Mouse (Mus musculus) kidney, postnatal 0 days (tissue): ENCODE measurements around the gene Klhl22. TPM values are rescaled to one million over a fixed set of nuclear protein-coding genes. Genes with fewer than 3 reads are reported as not detected.

ENCODE experiments used
- ATAC-seq: fragments of 200-750 bp; cut with Nextera tagmentation; replicated peaks from 2 replicates; pipeline ENCODE4 v1.8.0; 2017; ENCODE audit warnings: low read depth, moderate number of reproducible peaks, moderate TSS enrichment, moderate library complexity; ENCODE audit not compliant: low FRiP score
- DNase-seq: peaks from one replicate; pipeline ENCODE4 v3.0.0-alpha.2; 2016; ENCODE audit warnings: low spot score
- H3K27ac ChIP-seq: fragments of 300-500 bp; sonication (generic); 2 replicates; pipeline ENCODE4 v1.5.1; 2014; ENCODE audit warnings: mild to moderate bottlenecking
- H3K27me3 ChIP-seq: fragments of 300-500 bp; sonication (generic); 2 replicates; pipeline ENCODE4 v1.6.1; 2014; ENCODE audit warnings: low read length, mixed read lengths; ENCODE audit not compliant: insufficient read depth
- H3K36me3 ChIP-seq: fragments of 300-500 bp; sonication (generic); 2 replicates; pipeline ENCODE4 v1.6.1; 2014; ENCODE audit warnings: low read length, mixed read lengths; ENCODE audit not compliant: insufficient read depth
- H3K4me1 ChIP-seq: fragments of 300-500 bp; sonication (generic); replicated peaks from 2 replicates; pipeline ENCODE4 v1.6.1; 2014; ENCODE audit warnings: antibody characterized with exemption, low read length, mixed read lengths; ENCODE audit not compliant: insufficient read depth
- H3K4me2 ChIP-seq: fragments of 300-500 bp; sonication (generic); 2 replicates; pipeline ENCODE4 v1.6.1; 2014; ENCODE audit warnings: mild to moderate bottlenecking, low read length, moderate library complexity, mixed read lengths
- H3K4me3 ChIP-seq: fragments of 300-500 bp; sonication (generic); replicated peaks from 2 replicates; pipeline ENCODE4 v1.5.1; 2014; ENCODE audit warnings: low read depth, low read length
- H3K9ac ChIP-seq: fragments of 300-500 bp; sonication (generic); 2 replicates; pipeline ENCODE4 v1.6.1; 2014; ENCODE audit warnings: low read depth, low read length
- H3K9me3 ChIP-seq: fragments of 300-500 bp; sonication (generic); replicated peaks from 2 replicates; pipeline ENCODE4 v1.6.1; 2016; ENCODE audit warnings: low read length, inconsistent platforms, mixed read lengths
- CTCF ChIP-seq: IDR thresholded peaks from 2 replicates; pipeline ENCODE4 v1.5.1; 2016; ENCODE audit warnings: antibody characterized with exemption, low read depth, mild to moderate bottlenecking, moderate library complexity
- WGBS: fragments of 180-500 bp; shearing (Covaris S2); extraction: QIAGEN DNeasy Blood & Tissue Kit; methylation state at CpG from one replicate; pipeline ENCODE4 v1.1.7; 2014; 5-methylcytosine and 5-hydroxymethylcytosine counted together
- polyA plus RNA-seq: library from polyadenylated mRNA; unstranded; fragments of >200 nt; fragmentation: Nextera tagmentation; extraction: Ambion mirVana; gene quantifications from 2 replicates; pipeline ENCODE4 v1.2.1, GENCODE M21; 2015

Gene Klhl22
- polyA plus RNA-seq, 1 experiment from 2014 or later = 39.3 TPM

GRCm38 (mm10) chr16:17761074-17761473, 1.7 kb downstream of the Klhl22 start:
- TF ChIP-seq CTCF = no peak
- no peaks in the 10 kb centered on the region for H3K9me3 ChIP-seq
- DNase-seq = peak; percentile 53
- no peak overlapping the region for H3K27ac ChIP-seq
- H3K36me3 ChIP-seq = peaks cover 4% of the 10 kb centered on the region; the same call in 1 of the 2 replicates
- WGBS = 40% methylated on average over 1 of the region's 1 CpGs
- peak overlapping the region; percentile 11; the same call in 1 of the 2 replicates for H3K4me2 ChIP-seq
- peaks cover 9% of the 10 kb centered on the region for H3K4me1 ChIP-seq
- no peak for ATAC-seq
- H3K27me3 ChIP-seq = no peaks in the 10 kb centered on the region
- no peak overlapping the region for H3K9ac ChIP-seq
- no peak overlapping the region for H3K4me3 ChIP-seq

- Histone ChIP-seq H3K36me3 (peaks cover 12% of the 10 kb centered on the region), H3K4me3 (no peak overlapping the region), H3K9me3 (no peaks in the 10 kb centered on the region), H3K4me2 (no peak overlapping the region), H3K4me1 (peaks cover 9% of the 10 kb centered on the region), H3K27me3 (no peaks in the 10 kb centered on the region), H3K9ac (no peak overlapping the region), H3K27ac (no peak overlapping the region)
- TF ChIP-seq CTCF = no peak
- ATAC-seq (no peak), DNase-seq (peak; percentile 19)
- 75% methylated on average over 4 of the region's 4 CpGs for WGBS
Observed at GRCm38 (mm10) chr16:17764108-17764511, 4.7 kb downstream of the Klhl22 start.

GRCm38 (mm10) chr16:17768834-17769233, 9.4 kb downstream of the Klhl22 start:
- H3K4me2 ChIP-seq = no peak overlapping the region
- ATAC-seq (no peak), DNase-seq (no peak)
- no peak overlapping the region for H3K27ac ChIP-seq
- no peak overlapping the region for H3K9ac ChIP-seq
- H3K36me3 ChIP-seq = peaks cover 38% of the 10 kb centered on the region
- H3K9me3 ChIP-seq = no peaks in the 10 kb centered on the region
- WGBS = 81% methylated on average over 7 of the region's 7 CpGs
- H3K4me1 ChIP-seq = no peaks in the 10 kb centered on the region
- no peak overlapping the region for H3K4me3 ChIP-seq
- no peak for TF ChIP-seq CTCF
- no peaks in the 10 kb centered on the region for H3K27me3 ChIP-seq

- DNase-seq = peak; percentile 33
- Histone ChIP-seq H3K27me3 (no peaks in the 10 kb centered on the region), H3K9me3 (no peaks in the 10 kb centered on the region), H3K4me3 (no peak overlapping the region), H3K36me3 (peaks cover 37% of the 10 kb centered on the region), H3K9ac (no peak overlapping the region), H3K4me1 (no peaks in the 10 kb centered on the region), H3K4me2 (no peak overlapping the region), H3K27ac (no peak overlapping the region)
- no peak for ATAC-seq
- 68% methylated on average over 4 of the region's 4 CpGs for WGBS
- TF ChIP-seq CTCF = peak; percentile 66
Observed at GRCm38 (mm10) chr16:17771117-17771865, 11.9 kb downstream of the Klhl22 start.

GRCm38 (mm10) chr16:17776828-17777227, 17.4 kb downstream of the Klhl22 start:
- no peaks in the 10 kb centered on the region for H3K9me3 ChIP-seq
- no peak overlapping the region for H3K4me2 ChIP-seq
- DNase-seq (peak; percentile 37), ATAC-seq (no peak)
- H3K36me3 ChIP-seq = peaks cover 38% of the 10 kb centered on the region
- 69% methylated on average over 11 of the region's 11 CpGs for WGBS
- H3K4me1 ChIP-seq = no peaks in the 10 kb centered on the region
- no peak overlapping the region for H3K4me3 ChIP-seq
- TF ChIP-seq CTCF = peak; percentile 66
- H3K27ac ChIP-seq = no peak overlapping the region
- H3K27me3 ChIP-seq = no peaks in the 10 kb centered on the region
- H3K9ac ChIP-seq = no peak overlapping the region

- 79% methylated on average over 4 of the region's 4 CpGs for WGBS
- TF ChIP-seq CTCF = no peak
- Histone ChIP-seq H3K27ac (no peak overlapping the region), H3K9me3 (no peaks in the 10 kb centered on the region), H3K9ac (no peak overlapping the region), H3K36me3 (peaks cover 28% of the 10 kb centered on the region), H3K4me1 (no peaks in the 10 kb centered on the region), H3K4me2 (no peak overlapping the region), H3K27me3 (no peaks in the 10 kb centered on the region), H3K4me3 (no peak overlapping the region)
- no peak for DNase-seq
- ATAC-seq = no peak
Observed at GRCm38 (mm10) chr16:17778223-17778622, 18.8 kb downstream of the Klhl22 start.

- Histone ChIP-seq H3K9ac (no peak overlapping the region), H3K27me3 (no peaks in the 10 kb centered on the region), H3K36me3 (peaks cover 28% of the 10 kb centered on the region), H3K4me1 (no peaks in the 10 kb centered on the region), H3K4me3 (no peak overlapping the region), H3K27ac (no peak overlapping the region), H3K4me2 (no peak overlapping the region), H3K9me3 (no peaks in the 10 kb centered on the region)
- DNase-seq = no peak
- no peak for ATAC-seq
- WGBS = 77% methylated on average over 1 of the region's 1 CpGs
- TF ChIP-seq CTCF = no peak
Observed at GRCm38 (mm10) chr16:17779692-17780091, 20.3 kb downstream of the Klhl22 start.
